Mouse (Mus musculus): ENCODE results near the gene Gpx4.

- TF ChIP-seq CTCF (IDR thresholded peaks at IDR 0.05; ENCODE audit: insufficient read depth, low read depth, low read length) = no peak
- no peak for TF ChIP-seq POLR2A (IDR thresholded peaks at IDR 0.05; ENCODE audit: insufficient read depth, low read depth, low read length)
Measured at GRCm38 (mm10) chr10:80084817-80085487, 38.0 kb downstream of the Gpx4 start.

Measured in olfactory bulb, adult 2 months (tissue).